Mouse (Mus musculus) liver, postnatal 0 days (tissue): Measurements from ENCODE around the gene Ube2g1.

Source experiments
- CTCF ChIP-seq: sonication (generic); IDR thresholded peaks from 2 replicates; pipeline ENCODE4 v1.5.1; 2016; ENCODE audit warnings: antibody characterized with exemption, low read depth
- EP300 ChIP-seq: IDR thresholded peaks from 2 replicates; pipeline ENCODE4 v1.6.1; 2016; ENCODE audit warnings: antibody characterized with exemption, low read depth, mild to moderate bottlenecking

DNA sequence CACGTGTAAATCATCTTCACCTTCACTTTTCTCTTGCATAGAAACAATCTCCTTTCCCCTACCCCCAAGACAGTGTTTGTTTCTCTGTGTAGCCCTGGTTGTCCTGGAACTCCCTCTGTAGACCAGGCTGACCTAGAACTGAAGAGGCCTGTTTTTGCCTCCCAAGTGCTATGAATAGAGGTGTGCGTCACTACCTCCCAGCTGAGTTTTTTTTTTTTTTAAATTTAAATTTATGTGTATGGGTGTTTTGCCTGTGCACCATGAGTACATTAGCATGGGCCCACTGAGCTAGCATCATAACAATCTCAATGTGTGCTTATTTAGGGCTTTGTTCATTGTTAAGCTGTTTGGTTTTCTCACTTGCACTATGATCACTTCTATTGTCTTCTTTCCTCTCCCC lies 43.3 kb downstream of the Ube2g1 start:
- TF ChIP-seq EP300 (no peak), CTCF (no peak)
